Mouse (Mus musculus) CH12.LX (cell line): ENCODE measurements around the gene Kcnip3.

Source experiments
- BHLHE40 ChIP-seq: IDR thresholded peaks from 2 replicates; pipeline ENCODE4 v1.6.1; 2011; ENCODE audit warnings: mild to moderate bottlenecking, low read depth, low read length, improper control_type of control experiment
- CHD2 ChIP-seq: IDR thresholded peaks from 2 replicates; pipeline ENCODE4 v1.6.1; 2011; ENCODE audit warnings: low read length, improper control_type of control experiment
- CTCF ChIP-seq, 2 experiments: IDR thresholded peaks in 1 of 2; conservative IDR thresholded peaks in 1 of 2; 2 replicates each; pipeline ENCODE4 v1.5.1; 2011 to 2012; ENCODE audit warnings: low read depth in 2 of 2, low read length in 2 of 2, improper control_type of control experiment in 1 of 2, inconsistent platforms in 1 of 2, mild to moderate bottlenecking in 1 of 2, moderate library complexity in 1 of 2
- IRF4 ChIP-seq: IDR thresholded peaks from 2 replicates; pipeline ENCODE4 v1.6.1; 2014; ENCODE audit warnings: low read depth, mild to moderate bottlenecking, inconsistent platforms, low read length, improper control_type of control experiment
- MAZ ChIP-seq: IDR thresholded peaks from 2 replicates; pipeline ENCODE4 v1.6.1; 2012; ENCODE audit warnings: low read depth, mild to moderate bottlenecking, inconsistent platforms, low read length, improper control_type of control experiment, moderate library complexity
- MXI1 ChIP-seq: IDR thresholded peaks from 2 replicates; pipeline ENCODE4 v1.6.1; 2011; ENCODE audit warnings: mild to moderate bottlenecking, low read depth, low read length, improper control_type of control experiment
- NRF1 ChIP-seq: IDR thresholded peaks from 2 replicates; pipeline ENCODE4 v1.6.1; 2014; ENCODE audit warnings: low read depth, mild to moderate bottlenecking, inconsistent platforms, low read length, improper control_type of control experiment, moderate library complexity
- POLR2A ChIP-seq: IDR thresholded peaks from 2 replicates; pipeline ENCODE4 v1.6.1; 2011; ENCODE audit warnings: low read depth, mild to moderate bottlenecking, improper control_type of control experiment, low read length
- RAD21 ChIP-seq: IDR thresholded peaks from 2 replicates; pipeline ENCODE4 v1.6.1; 2011; ENCODE audit warnings: low read depth, mild to moderate bottlenecking, low read length, improper control_type of control experiment, moderate library complexity
- ZC3H11A ChIP-seq: IDR thresholded peaks from 2 replicates; pipeline ENCODE4 v1.6.1; 2012; ENCODE audit warnings: low read depth, mild to moderate bottlenecking, inconsistent platforms, low read length, improper control_type of control experiment

DNA sequence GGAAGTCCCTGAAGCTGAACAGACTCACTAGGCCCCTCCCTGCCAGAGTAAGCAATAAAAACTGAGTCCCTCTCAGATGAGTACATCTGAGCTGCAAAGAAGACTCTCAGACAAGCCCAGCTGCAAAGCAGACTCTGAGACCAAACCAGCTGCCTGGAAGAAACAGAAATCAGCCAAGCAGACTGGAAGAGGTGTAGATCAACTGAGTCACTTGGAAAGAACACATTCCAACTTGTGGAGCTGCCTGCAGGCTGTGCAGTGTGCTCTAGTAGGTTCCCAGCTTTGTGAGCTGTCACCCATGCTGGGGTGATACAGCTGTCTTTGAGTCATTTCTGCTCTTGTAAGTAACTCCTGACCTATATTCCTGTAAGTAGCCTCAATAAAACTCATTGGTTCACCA is 27.8 kb upstream of the Kcnip3 start:
- TF ChIP-seq ZC3H11A (no peak), POLR2A (no peak), CTCF (conservative IDR thresholded peaks at IDR 0.05 in 1 of 2, IDR thresholded peaks at IDR 0.05 in 1 of 2; ENCODE audit: low read depth in 2 of 2, low read length in 2 of 2) (no peak), MXI1 (no peak), BHLHE40 (no peak), IRF4 (no peak), NRF1 (no peak), RAD21 (no peak), MAZ (no peak), CHD2 (no peak)
